Mouse (Mus musculus): ENCODE data around the gene Agbl1.

GRCm38 (mm10) chr7:76185005-76185658 lies 44.6 kb upstream of the Agbl1 start:
- TF ChIP-seq HCFC1 (IDR thresholded peaks at IDR 0.05; ENCODE audit: borderline replicate concordance, insufficient read depth, low read length) (no peak), ZC3H11A (IDR thresholded peaks at IDR 0.05; ENCODE audit: borderline replicate concordance, low read depth, low read length) (no peak), MAFK (IDR thresholded peaks at IDR 0.05; ENCODE audit: insufficient read depth, low read depth, low read length) (no peak), ZNF384 (IDR thresholded peaks at IDR 0.05; ENCODE audit: low read depth, low read length) (no peak), CHD2 (IDR thresholded peaks at IDR 0.05; ENCODE audit: low read depth, low read length) (no peak)

Data from ES-E14 (cell line).